Mouse (Mus musculus) neural tube, embryonic 10.5 days (tissue): ENCODE measurements around the gene Mfap5.
A peak's percentile ranks its signal among the peaks of the same experiment; 100 is the strongest.
"Not testable (repeated sequence)": the region's sequence is repeated elsewhere in the genome, so short reads cannot be mapped to it uniquely, and the experiment has no call there.

Experiments used
- DNase-seq: peaks from one replicate; pipeline ENCODE4 v3.0.0-alpha.2; 2017; ENCODE audit warnings: low spot score; ENCODE audit errors: extremely low spot score

Mfap5 gene

GRCm38 (mm10) chr6:122505545-122505944 is at the start of gene Mfap5:
Gene Mfap5 (plus strand): TSS chr6:122505845.
- DNase-seq, result no peak

DNA sequence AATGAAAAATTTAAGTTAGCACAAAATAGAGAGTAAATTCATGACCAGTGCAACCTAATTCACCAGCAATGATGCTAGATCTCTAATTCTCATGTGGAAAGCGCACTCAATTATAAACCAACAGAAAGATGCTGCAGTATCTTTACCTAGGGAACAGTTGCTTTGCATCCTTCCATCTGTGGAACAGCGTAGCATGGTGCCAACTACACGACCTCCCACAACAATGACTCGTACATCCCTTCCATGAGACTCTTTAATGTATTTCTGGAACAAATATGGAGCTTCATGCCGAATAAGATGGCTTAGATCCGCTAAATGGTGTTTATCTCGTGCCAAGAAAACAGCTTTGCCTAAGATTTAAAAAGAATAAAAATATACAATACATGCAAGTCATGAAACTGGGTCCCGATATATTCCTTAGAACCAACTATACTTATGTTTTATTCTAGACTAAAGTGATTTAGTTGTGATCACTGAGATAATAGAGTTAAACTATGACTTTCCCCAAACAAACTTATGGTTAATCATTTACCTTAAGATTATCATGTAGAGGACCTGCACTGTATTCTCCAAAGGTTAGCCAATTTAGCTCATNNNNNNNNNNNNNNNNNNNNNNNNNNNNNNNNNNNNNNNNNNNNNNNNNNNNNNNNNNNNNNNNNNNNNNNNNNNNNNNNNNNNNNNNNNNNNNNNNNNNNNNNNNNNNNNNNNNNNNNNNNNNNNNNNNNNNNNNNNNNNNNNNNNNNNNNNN is 46.5 kb upstream of the Mfap5 start:
- DNase-seq, result no peak

GRCm38 (mm10) chr6:122466092-122466713 is 39.4 kb upstream of the Mfap5 start:
- DNase-seq, result no peak

- no peak for DNase-seq
These were observed 36.5 kb upstream of the Mfap5 start for GRCm38 (mm10) chr6:122469030-122469640.

DNA sequence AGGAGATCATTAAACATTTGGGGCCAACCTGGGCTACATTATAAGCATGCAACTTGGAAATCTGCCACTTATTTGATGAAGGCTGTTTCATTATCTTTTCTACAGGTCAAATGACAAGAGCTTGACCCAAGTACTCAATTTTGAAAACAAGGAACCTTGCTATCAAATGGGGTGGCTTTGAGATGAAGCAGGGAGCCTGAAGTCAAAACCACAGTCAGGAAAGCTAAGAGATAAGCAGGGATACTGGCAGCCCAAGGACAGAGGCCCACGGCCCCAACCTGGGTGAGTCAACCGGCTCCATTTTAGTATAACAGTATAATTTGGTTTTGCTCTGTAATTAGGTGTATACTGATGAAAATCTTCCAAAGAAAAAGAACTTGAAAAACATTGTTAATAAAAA is 35.4 kb upstream of the Mfap5 start:
- DNase-seq, result no peak

DNA sequence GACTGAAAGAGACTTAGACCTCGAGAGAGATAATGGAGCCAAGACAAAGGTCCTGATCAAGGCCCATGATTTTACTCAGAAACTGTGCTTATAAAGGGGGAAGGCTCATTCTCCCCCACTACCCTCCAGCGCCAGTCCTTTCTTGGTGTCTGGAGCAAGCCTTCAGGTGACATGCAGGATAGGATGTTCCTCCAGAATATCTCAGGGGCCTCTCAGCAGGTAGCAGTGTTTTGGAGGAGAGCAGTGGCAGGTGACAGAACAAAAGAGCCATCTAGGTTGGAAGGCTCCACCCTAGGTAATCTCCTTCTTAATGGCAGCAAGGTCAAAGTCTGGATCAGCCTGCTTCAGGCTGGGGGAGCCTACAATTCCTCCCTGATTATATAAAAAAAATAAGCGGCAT is 34.2 kb upstream of the Mfap5 start:
- not testable (repeated sequence) for DNase-seq

- DNase-seq, result no peak
These were observed 27.6 kb upstream of the Mfap5 start for GRCm38 (mm10) chr6:122478062-122478461.

- DNase-seq, result peak; percentile 55
These were observed 20.0 kb upstream of the Mfap5 start for GRCm38 (mm10) chr6:122485401-122486296.

DNA sequence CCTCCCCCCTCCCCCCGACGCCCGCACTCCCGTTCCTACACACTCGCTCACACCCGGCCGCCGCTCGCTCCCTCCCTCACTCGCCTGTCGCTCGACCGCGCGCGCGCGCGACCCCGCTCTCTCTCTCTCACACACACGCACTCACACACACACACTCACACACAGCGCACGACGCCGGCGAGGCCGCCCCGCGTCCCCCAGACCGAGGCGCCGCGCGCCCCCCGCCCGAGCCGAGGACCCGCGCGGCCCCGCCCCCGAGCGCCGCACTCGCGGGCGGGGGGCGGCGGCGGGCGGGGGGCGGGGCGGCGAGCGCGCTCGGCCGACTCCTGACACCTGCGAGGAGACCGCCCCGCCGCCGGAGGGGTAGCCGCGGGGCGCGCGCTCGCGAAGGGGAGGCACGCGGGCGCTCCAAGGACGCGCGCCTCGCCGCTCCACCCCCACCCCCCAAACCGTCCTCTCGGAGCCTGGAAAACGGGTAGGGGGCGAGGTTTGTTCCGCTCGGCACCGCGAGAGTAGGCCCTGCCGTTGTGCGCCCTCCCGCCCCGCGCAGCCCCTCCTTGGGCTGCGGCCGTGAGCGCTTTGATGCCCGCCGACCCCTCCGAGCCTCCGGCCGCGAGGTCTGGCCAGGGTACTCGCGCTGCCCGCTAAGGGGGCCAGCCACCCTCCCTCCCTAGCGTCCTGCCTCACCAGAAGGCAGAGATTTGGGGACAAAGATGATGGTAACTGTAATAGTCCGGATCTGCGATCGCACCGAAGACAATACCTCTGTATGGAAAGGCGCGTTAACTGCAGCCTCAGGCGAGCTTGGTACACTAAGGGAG is 19.1 kb upstream of the Mfap5 start:
- peak; percentile 84 for DNase-seq

- DNase-seq, result peak; percentile 36
These were observed 14.6 kb upstream of the Mfap5 start for GRCm38 (mm10) chr6:122490929-122491512.

- peak; percentile 93 for DNase-seq
These were observed 14.1 kb upstream of the Mfap5 start for GRCm38 (mm10) chr6:122491557-122491956.

- DNase-seq, result no peak
These were observed 13.2 kb upstream of the Mfap5 start for GRCm38 (mm10) chr6:122492479-122492878.

DNA sequence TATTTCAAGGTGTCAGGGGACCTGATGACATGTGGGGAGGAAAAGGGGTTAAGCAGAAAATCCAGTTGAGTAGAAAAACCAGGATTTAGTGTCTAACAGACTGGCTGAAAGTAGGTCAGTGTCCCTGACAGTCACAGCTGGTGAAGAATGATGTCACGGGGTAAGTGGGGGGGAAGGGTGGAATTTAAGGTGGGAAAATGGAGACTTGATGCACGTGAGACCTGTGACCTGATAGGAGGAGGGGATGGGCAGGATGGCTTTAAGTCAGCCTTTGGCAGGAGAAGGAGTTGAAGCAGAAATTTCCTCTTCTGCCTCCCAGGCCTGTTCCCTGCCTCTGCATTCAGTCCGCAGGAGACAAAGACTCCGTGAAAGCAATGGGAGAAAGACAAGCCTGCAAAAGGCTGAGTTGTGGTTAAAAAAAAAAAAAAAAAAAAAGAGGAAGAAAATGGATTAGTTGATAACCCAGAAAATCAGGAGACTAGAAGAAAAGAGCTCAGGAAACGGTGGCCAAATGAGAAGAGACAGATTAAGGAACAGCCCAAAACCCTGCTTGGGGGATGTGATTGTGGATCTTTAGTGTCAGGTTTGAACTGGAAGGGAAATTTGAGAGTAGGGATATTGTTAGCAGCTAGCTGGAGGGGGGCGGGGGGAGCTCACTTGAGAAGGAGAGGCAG is 11.7 kb upstream of the Mfap5 start:
- DNase-seq, result no peak

DNA sequence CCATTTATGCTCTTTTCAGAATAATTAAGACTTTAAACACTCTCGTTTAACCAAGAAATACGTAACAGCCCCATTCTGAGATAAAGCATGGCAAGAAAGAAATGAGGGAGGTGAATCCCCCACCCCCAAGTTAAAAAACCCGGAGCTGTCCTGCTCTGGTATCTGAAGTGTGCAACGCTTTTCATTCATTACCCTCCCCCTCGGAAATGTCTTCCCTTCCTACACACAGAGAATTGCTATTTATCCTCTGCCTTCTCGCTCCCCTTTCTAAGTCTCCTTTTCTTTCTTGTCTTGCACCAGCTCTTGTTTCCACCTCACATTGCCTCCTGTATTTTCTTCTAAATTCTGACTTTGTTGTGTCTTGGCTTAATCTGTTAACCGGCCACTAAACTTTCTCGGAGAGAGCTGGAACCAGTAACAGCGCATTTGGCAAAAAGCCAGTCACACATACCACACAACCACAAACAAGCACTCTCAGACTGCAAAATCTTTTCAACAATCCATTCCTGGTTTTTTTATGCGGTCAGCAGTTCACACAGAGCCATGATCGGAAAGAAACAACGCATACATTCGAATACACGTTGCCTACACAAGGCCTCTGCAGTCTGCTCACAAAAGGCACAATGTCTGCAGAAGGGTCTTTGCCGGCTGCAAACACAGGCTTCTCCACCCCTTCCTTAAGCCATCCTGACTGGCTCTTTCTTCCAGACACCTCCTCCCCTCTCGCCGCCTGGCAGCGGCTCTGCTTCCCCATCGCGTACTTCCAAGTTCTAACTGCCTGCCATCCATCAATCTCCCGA is 10.4 kb upstream of the Mfap5 start:
- peak; percentile 64 for DNase-seq

DNA sequence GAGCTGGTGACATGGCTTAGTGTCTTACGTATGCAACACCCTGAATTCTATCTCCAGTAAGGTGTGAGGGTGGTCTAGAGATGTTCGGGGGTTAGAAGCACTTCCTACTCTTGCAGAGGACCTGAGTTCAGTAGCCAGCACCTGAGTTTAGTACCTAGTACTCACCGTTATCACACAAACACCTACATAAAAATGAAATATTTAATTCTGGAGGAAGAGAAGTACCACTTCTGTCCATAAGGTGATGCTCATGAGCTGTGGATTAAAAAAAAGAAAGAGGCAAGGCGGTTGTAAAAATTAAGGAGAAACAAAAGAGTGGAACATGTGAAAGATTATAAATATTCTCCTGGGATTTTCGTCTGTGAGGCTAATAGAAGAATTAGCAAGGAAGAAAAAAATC is 9.1 kb upstream of the Mfap5 start:
- DNase-seq, result peak; percentile 33

- no peak for DNase-seq
These were observed 7.0 kb upstream of the Mfap5 start, which contains the start of gene Rimklb for GRCm38 (mm10) chr6:122498661-122499060. Gene Rimklb (minus strand): TSS chr6:122498761.

DNA sequence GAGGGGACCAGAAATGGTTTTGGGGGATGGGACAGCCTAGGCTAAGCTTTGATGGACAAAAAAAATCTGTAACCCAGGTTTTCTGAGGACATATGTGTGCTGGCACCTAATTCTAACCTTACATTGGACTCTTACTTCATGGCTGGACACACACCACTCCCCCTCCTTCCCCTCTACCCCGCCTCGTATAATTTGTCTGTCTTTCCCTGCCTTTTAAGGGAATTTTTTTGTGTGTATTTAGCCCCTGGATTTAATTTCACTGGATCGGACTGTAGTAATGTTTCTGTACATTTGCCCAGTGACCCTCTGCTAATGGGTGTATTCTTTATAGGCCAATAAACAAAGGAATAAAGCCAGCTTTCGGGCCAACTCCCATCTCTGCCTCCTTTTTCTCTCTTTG is 604 bp upstream of the Mfap5 start:
- DNase-seq, result no peak

DNA sequence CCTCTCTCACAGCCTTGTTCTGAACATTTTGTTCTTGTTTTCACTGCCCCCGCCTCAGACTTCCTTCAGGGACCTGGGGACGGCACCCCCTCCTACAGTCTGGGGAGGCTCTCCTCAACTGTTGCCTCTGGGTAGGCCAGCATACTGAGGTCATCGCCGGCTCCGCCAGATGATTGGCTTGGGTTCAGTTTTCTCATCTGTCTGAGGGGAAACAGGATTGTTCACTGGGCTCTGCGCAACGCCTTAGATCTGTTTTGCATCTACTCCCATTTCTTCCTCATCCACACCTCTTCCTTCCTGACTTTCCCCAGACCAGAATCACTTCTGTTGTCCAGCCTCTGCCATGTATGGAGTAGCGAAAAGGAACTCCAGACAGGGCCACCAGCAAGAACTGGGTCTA is 2.8 kb downstream of the Mfap5 start:
- no peak for DNase-seq
